Mouse (Mus musculus) hindbrain, embryonic 12.5 days (tissue): ENCODE measurements around the gene Copz1. TPM values are rescaled to one million over a fixed set of nuclear protein-coding genes. Genes with fewer than 3 reads are reported as not detected.
"Not testable (repeated sequence)": the region's sequence is repeated elsewhere in the genome, so short reads cannot be mapped to it uniquely, and the experiment has no call there.

ENCODE experiments used
- ATAC-seq: fragments of 200-750 bp; cut with Nextera tagmentation; 2 replicates; pipeline ENCODE4 v1.8.0; 2017; ENCODE audit warnings: moderate TSS enrichment; ENCODE audit not compliant: low FRiP score
- H3K27ac ChIP-seq: fragments of 300-500 bp; sonication (generic); 2 replicates; pipeline ENCODE4 v1.5.1; 2016; ENCODE audit warnings: mild to moderate bottlenecking
- H3K27me3 ChIP-seq: fragments of 300-500 bp; sonication (generic); 2 replicates; pipeline ENCODE4 v1.6.1; 2016; ENCODE audit warnings: mild to moderate bottlenecking
- H3K36me3 ChIP-seq: fragments of 300-500 bp; sonication (generic); 2 replicates; pipeline ENCODE4 v1.6.1; 2016; ENCODE audit warnings: mild to moderate bottlenecking
- H3K4me1 ChIP-seq: fragments of 300-500 bp; sonication (generic); 2 replicates; pipeline ENCODE4 v1.6.1; 2016
- H3K4me2 ChIP-seq: fragments of 300-500 bp; sonication (generic); replicated peaks from 2 replicates; pipeline ENCODE4 v1.6.1; 2016; ENCODE audit warnings: mild to moderate bottlenecking
- H3K4me3 ChIP-seq: fragments of 300-500 bp; sonication (generic); 2 replicates; pipeline ENCODE4 v1.5.1; 2016; ENCODE audit warnings: mild to moderate bottlenecking
- H3K9ac ChIP-seq: fragments of 300-500 bp; sonication (generic); 2 replicates; pipeline ENCODE4 v1.6.1; 2016; ENCODE audit warnings: mild to moderate bottlenecking, moderate library complexity
- H3K9me3 ChIP-seq: fragments of 300-500 bp; sonication (generic); replicated peaks from 2 replicates; pipeline ENCODE4 v1.6.1; 2016; ENCODE audit warnings: mild to moderate bottlenecking
- WGBS: fragments of 180-500 bp; shearing (Covaris S2); methylation state at CpG from one replicate; pipeline ENCODE4 v1.1.7; 2016; 5-methylcytosine and 5-hydroxymethylcytosine counted together
- polyA plus RNA-seq: library from polyadenylated mRNA; unstranded; fragments of >200 nt; fragmentation: Nextera tagmentation; extraction: Ambion mirVana; gene quantifications from 2 replicates; pipeline ENCODE4 v1.2.1, GENCODE M21; 2016

Gene Copz1
- polyA plus RNA-seq, 1 experiment from 2014 or later, result 247 TPM

DNA sequence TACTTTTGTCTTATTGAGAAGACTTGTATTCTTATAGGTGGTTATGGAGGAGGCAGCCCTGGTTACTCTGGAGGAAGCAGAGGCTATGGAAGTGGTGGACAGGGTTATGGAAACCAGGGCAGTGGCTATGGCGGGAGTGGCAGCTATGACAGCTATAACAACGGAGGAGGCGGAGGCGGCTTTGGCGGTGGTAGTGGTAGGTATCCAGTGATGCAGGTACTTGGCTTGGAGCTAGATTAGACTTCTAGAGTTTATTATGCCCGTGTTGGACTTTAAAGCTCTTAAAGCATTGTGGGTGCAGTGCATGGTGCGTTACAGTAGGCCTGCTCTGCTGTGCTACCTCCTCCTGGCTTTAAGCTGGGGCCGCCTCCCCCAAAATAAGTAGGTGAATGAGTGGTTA is 29.6 kb upstream of the Copz1 start:
- Histone ChIP-seq H3K9ac (peak overlapping the region; percentile 78), H3K4me1 (peaks cover 40% of the 10 kb centered on the region)
- WGBS, result 73% methylated on average over 8 of the region's 8 CpGs

DNA sequence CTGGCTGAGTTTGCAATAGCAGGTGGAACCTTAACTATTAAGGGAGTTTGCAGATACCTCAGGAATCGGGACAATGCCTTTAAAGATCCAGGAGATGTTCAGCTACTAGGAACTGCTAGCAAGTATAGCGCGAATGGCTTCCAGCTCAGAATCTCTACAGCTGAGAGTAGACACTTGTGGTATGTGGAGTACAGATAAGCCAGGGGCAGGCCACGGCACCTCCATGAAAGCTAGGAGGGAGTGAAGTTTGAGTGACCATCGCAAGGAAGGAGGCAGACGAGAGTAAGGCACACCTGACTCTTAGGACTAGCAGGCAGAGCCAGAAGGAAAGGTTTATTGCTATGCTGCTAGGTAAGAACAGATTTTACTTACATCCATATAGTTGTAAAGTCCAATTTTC is 26.9 kb upstream of the Copz1 start:
- ATAC-seq, result no peak
- no peak overlapping the region for H3K4me3 ChIP-seq
- no peaks in the 10 kb centered on the region for H3K27me3 ChIP-seq
- H3K4me1 ChIP-seq, result peaks cover 30% of the 10 kb centered on the region
- peaks cover 74% of the 10 kb centered on the region for H3K36me3 ChIP-seq
- WGBS, result 87% methylated on average over 6 of the region's 6 CpGs
- H3K9ac ChIP-seq, result no peak overlapping the region
- no peak overlapping the region for H3K27ac ChIP-seq
- no peak overlapping the region for H3K4me2 ChIP-seq
- no peaks in the 10 kb centered on the region for H3K9me3 ChIP-seq

More for the DNA sequence above, 29.6 kb upstream of the Copz1 start:
- Histone ChIP-seq H3K9me3 (no peaks in the 10 kb centered on the region), H3K27me3 (no peaks in the 10 kb centered on the region), H3K4me3 (peak overlapping the region; percentile 66), H3K4me2 (peak overlapping the region; percentile 86), H3K27ac (no peak overlapping the region), H3K36me3 (peaks cover 58% of the 10 kb centered on the region)
- ATAC-seq, result no peak

DNA sequence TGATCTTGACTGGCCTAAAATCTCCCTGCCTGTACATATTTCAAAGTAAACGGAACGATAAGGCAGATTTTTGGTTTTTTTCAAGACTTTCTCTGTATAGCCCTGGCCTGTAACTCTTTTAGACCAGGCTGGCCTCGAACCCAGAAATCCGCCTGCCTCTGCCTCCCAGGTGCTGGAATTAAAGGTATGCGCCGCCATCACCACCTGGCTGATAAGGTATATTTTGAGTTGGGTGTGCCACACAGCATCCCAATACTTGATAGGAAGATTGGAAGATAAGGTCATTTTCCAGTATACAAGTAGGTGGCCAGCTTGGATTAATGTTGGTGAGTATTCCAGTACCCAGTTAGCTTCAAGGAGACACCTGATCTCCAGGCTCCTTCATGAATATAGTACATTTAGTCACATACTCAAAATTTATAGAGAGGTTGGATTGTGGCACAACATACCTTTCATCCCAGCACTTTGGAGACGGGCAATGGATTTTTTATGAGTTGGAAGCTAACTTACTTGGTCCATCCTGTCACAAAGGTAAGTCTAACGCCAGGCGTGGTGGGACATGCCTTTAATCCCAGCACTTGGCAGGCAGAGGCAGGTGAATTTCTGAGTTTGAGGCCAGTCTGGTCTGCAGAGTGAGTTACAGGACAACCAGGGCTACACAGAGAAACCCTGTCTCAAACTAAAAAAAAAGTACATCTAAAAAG is 25.3 kb upstream of the Copz1 start:
- Histone ChIP-seq H3K4me1 (peaks cover 23% of the 10 kb centered on the region), H3K27ac (no peak overlapping the region), H3K9ac (no peak overlapping the region), H3K9me3 (no peaks in the 10 kb centered on the region), H3K4me3 (no peak overlapping the region), H3K4me2 (no peak overlapping the region), H3K27me3 (no peaks in the 10 kb centered on the region), H3K36me3 (peaks cover 63% of the 10 kb centered on the region)
- 91% methylated on average over 9 of the region's 9 CpGs for WGBS
- no peak for ATAC-seq

DNA sequence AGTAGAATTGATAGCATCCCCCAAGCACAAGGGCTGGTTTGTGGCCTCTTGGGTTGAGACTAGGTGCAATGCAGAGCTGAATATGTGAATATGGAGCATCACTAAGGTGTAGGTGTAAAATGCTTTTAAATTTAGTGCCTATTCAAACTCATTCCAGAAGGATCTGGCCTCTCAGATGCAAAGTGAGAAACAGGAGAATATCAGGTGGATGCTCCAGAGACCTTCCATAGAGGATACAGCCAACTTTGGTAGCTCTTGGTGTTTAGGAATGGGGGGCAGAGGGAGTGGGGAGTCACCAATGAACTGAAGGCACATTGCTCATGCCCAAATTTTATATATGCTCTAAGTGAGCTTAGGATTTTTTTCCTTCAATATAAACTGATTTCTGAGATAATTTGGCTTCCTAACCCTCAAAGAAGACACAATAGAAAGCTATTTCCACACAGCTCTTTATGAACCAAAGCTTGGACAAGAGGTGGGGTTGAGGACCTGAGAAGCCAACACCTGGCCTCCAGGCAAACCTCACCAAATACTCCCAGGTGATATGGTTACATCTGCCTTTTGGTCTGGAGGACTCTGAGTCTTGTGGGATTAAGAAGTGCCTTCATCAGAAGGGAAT is 24.6 kb upstream of the Copz1 start:
- no peak overlapping the region for H3K9ac ChIP-seq
- H3K27ac ChIP-seq, result no peak overlapping the region
- H3K4me3 ChIP-seq, result no peak overlapping the region
- peaks cover 57% of the 10 kb centered on the region for H3K36me3 ChIP-seq
- no peaks in the 10 kb centered on the region for H3K27me3 ChIP-seq
- no peaks in the 10 kb centered on the region for H3K9me3 ChIP-seq
- no peak overlapping the region for H3K4me2 ChIP-seq
- no peak for ATAC-seq
- H3K4me1 ChIP-seq, result peaks cover 17% of the 10 kb centered on the region

DNA sequence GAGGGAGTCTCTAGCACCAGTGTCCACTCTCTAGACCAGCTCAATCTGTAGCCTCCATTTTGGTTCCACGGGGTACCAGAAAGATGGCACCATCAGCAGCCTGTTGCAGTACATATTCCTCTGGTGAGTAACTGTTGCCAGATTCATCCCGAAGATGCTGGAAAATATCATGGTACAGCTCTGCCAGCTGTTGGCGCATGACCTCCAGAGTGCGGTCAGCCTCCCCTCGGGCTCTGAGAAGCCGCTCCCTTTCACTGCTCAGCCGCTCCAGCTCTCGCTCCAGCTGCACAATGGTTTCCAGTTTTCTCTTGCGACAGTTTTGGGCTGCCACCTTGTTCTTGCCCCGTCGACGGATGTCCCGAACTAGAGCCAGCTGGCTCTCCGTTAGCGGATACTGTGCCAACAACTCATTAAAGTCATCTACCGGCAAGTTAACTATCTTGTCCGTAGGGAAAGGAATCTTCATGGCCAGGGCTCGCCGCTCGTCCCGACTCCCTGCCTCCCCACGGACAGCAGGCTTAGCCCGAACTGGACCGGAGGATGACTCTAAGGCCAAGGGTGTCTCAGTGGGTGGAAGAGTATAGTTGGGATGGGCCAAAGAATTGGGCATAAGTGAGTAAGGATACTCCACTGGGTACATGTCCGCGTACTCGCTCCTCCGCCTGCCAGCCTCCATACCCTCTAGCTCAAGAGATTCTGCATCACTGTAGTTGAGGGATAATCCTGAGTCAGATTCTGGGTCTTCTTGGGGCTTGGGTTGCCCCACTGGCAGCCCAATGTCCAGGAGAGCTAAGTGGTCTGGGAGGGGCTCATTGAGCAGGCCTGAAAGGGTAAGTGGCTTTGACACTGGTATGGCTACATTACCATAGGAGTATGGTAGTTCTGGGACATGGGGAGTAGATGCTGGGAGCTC is 23.9 kb upstream of the Copz1 start:
- H3K4me3 ChIP-seq, result no peak overlapping the region
- no peaks in the 10 kb centered on the region for H3K9me3 ChIP-seq
- H3K9ac ChIP-seq, result no peak overlapping the region
- H3K27ac ChIP-seq, result 0 out of 2 replicates have a peak overlapping the region, but pooled peaks have one; percentile 4
- H3K36me3 ChIP-seq, result peaks cover 49% of the 10 kb centered on the region
- ATAC-seq, result peak; percentile 29; the same call in 1 of the 2 replicates
- 86% methylated on average over 28 of the region's 28 CpGs for WGBS
- peaks cover 10% of the 10 kb centered on the region for H3K4me1 ChIP-seq
- peaks cover under 1% of the 10 kb centered on the region; the same call in 1 of the 2 replicates for H3K27me3 ChIP-seq
- H3K4me2 ChIP-seq, result no peak overlapping the region

DNA sequence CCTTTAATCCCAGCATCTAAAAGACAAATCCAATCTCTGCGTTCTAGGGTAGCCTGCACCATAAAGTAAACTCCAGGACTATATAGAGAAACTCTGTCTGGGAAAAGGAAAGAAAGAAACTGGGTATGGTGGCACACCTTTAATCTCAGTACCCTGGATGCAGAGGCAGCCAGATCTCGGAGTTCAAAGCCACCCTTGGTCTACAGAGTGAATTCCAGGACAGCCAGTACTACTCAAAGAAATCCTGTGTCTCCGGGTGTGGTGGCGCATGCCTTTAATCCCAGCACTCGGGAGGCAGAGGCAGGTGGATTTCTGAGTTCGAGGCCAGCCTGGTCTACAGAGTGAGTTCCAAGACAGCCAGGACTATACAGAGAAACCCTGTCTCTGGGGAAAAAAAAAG is 23.0 kb upstream of the Copz1 start:
- H3K27me3 ChIP-seq, H3K4me3 ChIP-seq, H3K4me2 ChIP-seq, H3K9ac ChIP-seq, ATAC-seq, H3K4me1 ChIP-seq, H3K9me3 ChIP-seq: not testable (repeated sequence)
- Histone ChIP-seq H3K36me3 (peaks cover 44% of the 10 kb centered on the region), H3K27ac (0 out of 2 replicates have a peak overlapping the region, but pooled peaks have one; percentile 4)
- 89% methylated on average over 6 of the region's 6 CpGs for WGBS

DNA sequence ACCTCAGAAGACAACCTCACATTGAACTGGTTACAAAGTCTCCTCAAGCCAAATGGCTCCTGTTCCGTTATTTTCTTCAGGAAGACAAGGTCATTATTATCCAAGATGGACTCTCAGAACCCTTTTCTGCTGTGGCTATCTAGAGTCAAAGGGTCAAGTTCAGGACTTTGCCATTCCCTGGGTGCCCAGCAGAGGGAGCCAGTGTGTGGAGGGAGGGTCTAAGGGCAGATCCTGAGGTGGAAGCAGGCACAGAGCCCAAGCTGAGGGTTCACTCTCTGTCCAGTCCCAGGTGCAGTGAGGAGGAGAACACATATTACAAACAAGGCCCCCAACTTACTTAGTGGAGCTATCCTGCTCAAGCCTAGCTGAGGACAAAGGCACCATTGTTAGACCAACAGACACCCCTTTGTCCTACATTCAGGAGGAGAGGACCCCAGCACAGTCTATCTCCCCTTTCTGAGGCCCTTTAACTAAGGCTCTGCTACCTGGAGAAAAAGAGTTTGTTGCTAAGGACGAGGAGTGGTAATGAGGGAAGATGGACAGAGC is 22.2 kb upstream of the Copz1 start:
- peaks cover 40% of the 10 kb centered on the region for H3K36me3 ChIP-seq
- ATAC-seq, result peak; percentile 26; the same call in 1 of the 2 replicates
- H3K9ac ChIP-seq, result no peak overlapping the region
- peaks cover 16% of the 10 kb centered on the region for H3K27me3 ChIP-seq
- H3K27ac ChIP-seq, result peak overlapping the region; percentile 60; the same call in 1 of the 2 replicates
- peaks cover 11% of the 10 kb centered on the region for H3K4me1 ChIP-seq
- no peaks in the 10 kb centered on the region for H3K9me3 ChIP-seq
- H3K4me3 ChIP-seq, result no peak overlapping the region
- 27% methylated on average over 2 of the region's 2 CpGs for whole genome bisulfite sequencing
- H3K4me2 ChIP-seq, result no peak overlapping the region

DNA sequence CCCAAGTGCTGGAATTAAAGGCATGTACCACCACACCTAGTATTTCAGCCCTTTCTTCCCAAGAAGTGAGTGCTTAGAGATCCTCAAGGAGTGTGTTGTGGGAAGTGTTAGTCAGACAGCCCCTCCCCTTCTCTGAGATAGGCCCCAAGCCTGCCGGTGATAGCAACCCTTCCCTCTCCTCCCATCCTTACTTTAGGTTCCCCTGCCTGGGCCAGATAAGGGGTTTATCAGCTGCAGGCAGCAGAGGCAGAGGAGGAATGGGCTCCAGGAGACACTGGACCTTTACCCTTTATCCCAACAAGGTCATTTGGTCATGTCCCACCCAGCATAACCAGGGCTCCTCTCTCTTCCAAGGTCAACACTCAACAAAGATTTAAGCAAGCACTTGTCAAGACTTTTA is 20.9 kb upstream of the Copz1 start:
- Histone ChIP-seq H3K9me3 (no peaks in the 10 kb centered on the region), H3K27me3 (peaks cover 16% of the 10 kb centered on the region), H3K9ac (no peak overlapping the region), H3K4me3 (no peak overlapping the region), H3K36me3 (peaks cover 29% of the 10 kb centered on the region), H3K4me2 (no peak overlapping the region), H3K27ac (no peak overlapping the region), H3K4me1 (peaks cover 11% of the 10 kb centered on the region)
- ATAC-seq, result no peak
- WGBS, result 58% methylated on average over 1 of the region's 1 CpGs

DNA sequence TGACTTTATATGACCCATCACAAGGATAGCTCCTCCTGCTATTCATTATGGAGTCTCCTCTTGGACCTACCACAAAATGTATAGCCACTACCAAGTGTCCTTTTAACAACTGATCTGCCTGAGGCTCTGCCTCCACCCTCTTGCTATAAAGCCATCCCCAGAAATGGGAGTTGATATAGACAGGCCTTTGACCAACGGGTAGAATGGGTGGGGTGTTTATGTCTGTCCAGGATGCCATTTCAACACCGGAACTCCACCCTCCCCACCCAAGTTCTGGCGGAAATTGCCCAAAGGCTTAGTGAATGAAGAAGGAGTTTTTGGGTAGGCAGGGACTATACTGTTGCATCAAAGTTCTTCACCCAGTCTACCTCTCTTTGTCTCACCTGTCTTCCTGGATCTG is 19.9 kb upstream of the Copz1 start:
- ATAC-seq, result no peak
- peaks cover 17% of the 10 kb centered on the region for H3K27me3 ChIP-seq
- H3K9me3 ChIP-seq, result no peaks in the 10 kb centered on the region
- peaks cover 11% of the 10 kb centered on the region for H3K4me1 ChIP-seq
- H3K4me3 ChIP-seq, result no peak overlapping the region
- peaks cover 18% of the 10 kb centered on the region for H3K36me3 ChIP-seq
- no peak overlapping the region for H3K27ac ChIP-seq
- 94% methylated on average over 3 of the region's 3 CpGs for WGBS
- H3K9ac ChIP-seq, result no peak overlapping the region
- H3K4me2 ChIP-seq, result no peak overlapping the region

DNA sequence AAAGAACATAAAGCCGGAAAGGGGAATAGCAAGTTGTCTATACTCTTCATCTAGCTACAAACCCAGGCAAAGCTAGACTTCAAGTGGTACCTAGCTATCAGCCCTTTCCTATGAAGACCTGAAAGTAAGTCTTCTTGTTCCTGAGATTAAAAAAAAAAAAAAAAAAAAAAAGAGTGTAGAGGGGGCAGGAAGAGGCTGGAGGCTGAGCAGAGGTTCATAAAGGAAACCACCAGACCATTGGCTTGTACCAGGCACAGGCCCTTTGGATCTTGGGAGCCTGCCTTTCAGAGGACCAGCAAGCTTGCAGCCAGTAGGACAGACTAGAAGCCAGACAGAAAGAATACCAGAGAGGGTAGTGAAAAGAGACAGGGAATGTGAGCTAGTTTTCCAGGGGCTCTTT is 19.2 kb upstream of the Copz1 start:
- ATAC-seq, result no peak
- H3K4me2 ChIP-seq, result no peak overlapping the region

DNA sequence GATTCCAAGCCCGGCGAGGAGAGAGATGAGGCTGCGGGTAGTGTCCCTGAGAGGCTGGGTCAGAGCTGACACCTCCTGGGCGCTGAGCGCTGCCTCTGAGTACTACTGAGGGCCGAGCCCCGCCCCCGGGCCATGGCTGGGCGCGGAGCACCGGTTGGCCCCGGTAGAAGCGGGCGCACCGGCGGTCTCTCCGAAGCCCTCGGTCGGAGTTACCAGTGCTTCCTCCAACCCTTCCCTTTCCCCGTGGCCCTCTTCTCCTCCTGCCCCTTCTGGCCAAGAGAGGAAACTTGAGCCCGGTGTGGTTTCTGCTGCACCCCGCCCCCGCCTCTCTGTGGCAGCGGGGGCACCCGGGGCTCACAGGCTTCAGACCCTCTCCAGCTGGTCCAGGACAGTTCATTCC is 17.3 kb upstream of the Copz1 start:
- peak; percentile 46; the same call in 1 of the 2 replicates for ATAC-seq
- Histone ChIP-seq H3K9me3 (no peaks in the 10 kb centered on the region), H3K4me1 (peaks cover 15% of the 10 kb centered on the region), H3K9ac (peak overlapping the region; percentile 69), H3K36me3 (no peaks in the 10 kb centered on the region), H3K4me3 (peak overlapping the region; percentile 38), H3K4me2 (peak overlapping the region; percentile 78), H3K27ac (no peak overlapping the region), H3K27me3 (peaks cover 23% of the 10 kb centered on the region)
- WGBS, result under 1% methylated on average over 23 of the region's 25 CpGs

More for the DNA sequence above, 19.2 kb upstream of the Copz1 start:
- Histone ChIP-seq H3K9ac (no peak overlapping the region), H3K4me1 (peaks cover 13% of the 10 kb centered on the region), H3K27me3 (peaks cover 21% of the 10 kb centered on the region), H3K36me3 (peaks cover 11% of the 10 kb centered on the region), H3K4me3 (no peak overlapping the region), H3K9me3 (no peaks in the 10 kb centered on the region), H3K27ac (no peak overlapping the region)
- 100% methylated on average over 1 of the region's 1 CpGs for WGBS
